Mouse (Mus musculus) embryonic facial prominence, embryonic 14.5 days (tissue): ENCODE measurements around the gene Fkbp11. TPM values are rescaled to one million over a fixed set of nuclear protein-coding genes. Genes with fewer than 3 reads are reported as not detected.

Experiments
- ATAC-seq: fragments of 200-750 bp; cut with Nextera tagmentation; 2 replicates; pipeline ENCODE4 v1.8.0; 2017; ENCODE audit warnings: low read depth, moderate number of reproducible peaks, moderate TSS enrichment
- DNase-seq: peaks from one replicate; pipeline ENCODE4 v3.0.0-alpha.2; 2015; ENCODE audit warnings: low spot score
- H3K27ac ChIP-seq: fragments of 300-500 bp; sonication (generic); replicated peaks from 2 replicates; pipeline ENCODE4 v1.5.1; 2014; ENCODE audit warnings: low read depth, mild to moderate bottlenecking, low read length, moderate library complexity
- H3K27me3 ChIP-seq: fragments of 300-500 bp; sonication (generic); replicated peaks from 2 replicates; pipeline ENCODE4 v1.6.1; 2014; ENCODE audit warnings: low read length; ENCODE audit not compliant: control insufficient read depth, insufficient read depth
- H3K36me3 ChIP-seq: fragments of 300-500 bp; sonication (generic); 2 replicates; pipeline ENCODE4 v1.6.1; 2014; ENCODE audit warnings: low read length, mixed read lengths; ENCODE audit not compliant: control insufficient read depth, insufficient read depth
- H3K4me1 ChIP-seq: fragments of 300-500 bp; sonication (generic); 2 replicates; pipeline ENCODE4 v1.6.1; 2014; ENCODE audit warnings: antibody characterized with exemption, low read length; ENCODE audit not compliant: control insufficient read depth, insufficient read depth
- H3K4me2 ChIP-seq: fragments of 300-500 bp; sonication (generic); 2 replicates; pipeline ENCODE4 v1.6.1; 2014; ENCODE audit warnings: low read depth, mild to moderate bottlenecking, low read length, moderate library complexity, mixed read lengths
- H3K4me3 ChIP-seq: fragments of 300-500 bp; sonication (generic); 2 replicates; pipeline ENCODE4 v1.5.1; 2014; ENCODE audit warnings: low read depth, mild to moderate bottlenecking, low read length
- H3K9ac ChIP-seq: fragments of 300-500 bp; sonication (generic); 2 replicates; pipeline ENCODE4 v1.6.1; 2014; ENCODE audit warnings: low read depth, mild to moderate bottlenecking, low read length, moderate library complexity, mixed read lengths
- H3K9me3 ChIP-seq: fragments of 300-500 bp; sonication (generic); 2 replicates; pipeline ENCODE4 v1.6.1; 2016; ENCODE audit warnings: low read length; ENCODE audit not compliant: control insufficient read depth
- WGBS: fragments of 180-500 bp; shearing (Covaris S2); extraction: QIAGEN DNeasy Blood & Tissue Kit; methylation state at CpG from one replicate; pipeline ENCODE4 v1.1.7; 2014; 5-methylcytosine and 5-hydroxymethylcytosine counted together
- polyA plus RNA-seq: library from polyadenylated mRNA; unstranded; fragments of >200 nt; fragmentation: Nextera tagmentation; extraction: Ambion mirVana; gene quantifications from 2 replicates; pipeline ENCODE4 v1.2.1, GENCODE M21; 2014

The Fkbp11 gene
- polyA plus RNA-seq, 1 experiment from 2014 or later, result 108 TPM

- DNase-seq (no peak), ATAC-seq (no peak)
- 7% methylated on average over 12 of the region's 12 CpGs for WGBS
- Histone ChIP-seq H3K9ac (no peak overlapping the region), H3K36me3 (no peaks in the 10 kb centered on the region), H3K4me1 (peaks cover 5% of the 10 kb centered on the region), H3K4me3 (peak overlapping the region; percentile 36), H3K27ac (no peak overlapping the region), H3K9me3 (no peaks in the 10 kb centered on the region), H3K27me3 (peaks cover 63% of the 10 kb centered on the region), H3K4me2 (peak overlapping the region; percentile 58)
Measured at GRCm38 (mm10) chr15:98771813-98772425, 43.9 kb upstream of the Fkbp11 start.

DNA sequence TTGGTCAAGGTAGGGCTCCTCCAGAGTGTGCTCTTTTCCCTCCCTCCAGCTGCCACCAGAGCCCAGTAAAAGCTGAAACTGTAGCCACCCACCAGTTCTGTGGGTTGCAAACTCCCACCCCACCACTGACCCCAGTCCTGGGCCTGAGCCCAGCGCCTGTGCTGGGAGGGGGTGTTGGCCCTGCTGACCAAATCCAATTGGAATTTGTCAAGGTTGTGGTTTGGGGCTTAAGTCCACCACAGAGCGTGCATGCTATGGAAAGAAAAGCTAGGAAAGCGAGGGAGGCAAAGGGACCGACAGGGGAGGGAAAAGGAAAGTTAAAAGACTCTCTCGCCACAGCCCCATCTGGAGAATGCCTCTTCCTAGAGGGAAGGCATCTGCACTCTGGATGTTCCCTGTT lies 40.3 kb upstream of the Fkbp11 start:
- peak; percentile 58; the same call in 1 of the 2 replicates for ATAC-seq
- WGBS, result 29% methylated on average over 5 of the region's 5 CpGs
- no peaks in the 10 kb centered on the region for H3K9me3 ChIP-seq
- peaks cover 11% of the 10 kb centered on the region for H3K4me1 ChIP-seq
- peaks cover 26% of the 10 kb centered on the region for H3K27me3 ChIP-seq
- DNase-seq, result peak; percentile 74
- no peak overlapping the region for H3K4me2 ChIP-seq
- no peak overlapping the region for H3K4me3 ChIP-seq
- H3K9ac ChIP-seq, result no peak overlapping the region
- no peak overlapping the region for H3K27ac ChIP-seq
- no peaks in the 10 kb centered on the region for H3K36me3 ChIP-seq

DNA sequence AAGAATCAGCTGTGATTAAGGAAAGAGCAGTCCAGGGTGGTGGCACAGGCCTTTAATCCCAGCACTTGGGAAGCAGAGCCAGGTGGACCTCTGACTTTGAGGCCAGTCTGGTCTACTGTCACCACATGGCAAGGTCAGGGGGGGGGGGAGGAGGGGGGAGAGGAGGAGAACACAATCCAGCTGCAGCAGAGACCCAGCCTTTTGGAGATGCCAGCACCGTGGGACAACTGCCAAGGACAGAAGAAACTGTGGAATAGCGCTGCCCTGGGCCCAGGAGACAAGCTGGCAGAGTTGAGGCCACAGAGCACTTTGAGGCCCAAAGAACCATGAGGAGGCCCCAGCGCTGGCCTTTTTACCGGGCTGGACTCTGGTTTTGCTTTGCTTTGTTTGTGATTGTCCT lies 37.9 kb upstream of the Fkbp11 start:
- WGBS, result 64% methylated on average over 4 of the region's 4 CpGs
- H3K9ac ChIP-seq, result no peak overlapping the region
- no peak overlapping the region for H3K27ac ChIP-seq
- no peak for DNase-seq
- H3K4me1 ChIP-seq, result peaks cover 12% of the 10 kb centered on the region
- ATAC-seq, result no peak
- H3K36me3 ChIP-seq, result peaks cover 1% of the 10 kb centered on the region; the same call in 1 of the 2 replicates
- no peak overlapping the region for H3K4me2 ChIP-seq
- H3K4me3 ChIP-seq, result no peak overlapping the region
- peaks cover 3% of the 10 kb centered on the region; the same call in 1 of the 2 replicates for H3K27me3 ChIP-seq
- H3K9me3 ChIP-seq, result no peaks in the 10 kb centered on the region

DNA sequence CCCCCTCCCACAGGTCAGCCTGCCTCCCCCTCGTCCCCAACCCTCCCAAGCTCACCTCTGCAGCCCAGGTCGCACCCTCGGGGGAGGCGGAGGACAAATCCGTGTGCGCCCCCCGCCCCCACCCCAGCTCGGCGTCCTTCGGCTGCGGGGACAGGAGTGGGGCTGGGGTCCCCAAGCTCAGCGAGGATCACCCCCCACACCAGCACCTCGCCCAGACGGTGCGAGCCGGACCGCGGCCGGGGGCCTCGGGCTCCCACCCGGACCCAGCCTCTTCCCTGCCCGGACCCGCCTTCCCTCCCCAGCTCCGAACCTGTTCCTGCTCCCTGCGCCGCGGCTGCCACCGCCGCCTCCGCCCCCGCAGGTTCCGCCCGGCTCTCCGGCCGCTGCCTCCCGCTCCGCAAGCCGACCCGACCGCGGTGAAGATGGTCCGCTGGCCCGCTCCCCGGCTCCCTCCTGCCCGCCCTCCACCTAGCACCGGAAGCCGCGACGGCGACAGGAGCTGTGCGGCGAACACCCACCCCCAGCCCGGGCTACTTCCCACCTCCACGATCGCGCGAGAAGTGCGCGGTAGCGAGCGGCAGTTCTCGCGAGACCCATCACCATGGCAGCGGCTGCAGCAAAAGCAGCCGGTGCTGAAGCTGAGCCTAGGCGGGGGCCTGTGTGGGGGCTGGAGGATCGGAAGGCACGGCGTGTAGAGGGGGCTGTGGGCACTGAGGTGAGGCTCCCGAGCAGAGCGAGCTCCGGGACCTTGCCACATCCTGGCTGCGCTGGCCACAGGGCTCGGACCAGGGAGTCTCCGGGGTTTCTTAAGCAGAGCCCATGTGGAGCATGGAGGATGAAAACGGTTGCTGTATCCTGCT lies 34.9 kb upstream of the Fkbp11 start, which contains the start of gene Arf3:
Gene Arf3, minus strand, starts transcription at position 545 of the 860 bp plus-strand sequence.
- Histone ChIP-seq H3K9ac (peak within 1 kb of the TSS; percentile 91), H3K9me3 (no peaks in the 10 kb centered on the region), H3K4me1 (peaks cover 12% of the 10 kb centered on the region), H3K27ac (peak within 1 kb of the TSS; percentile 83), H3K4me2 (peak within 1 kb of the TSS; percentile 77), H3K27me3 (no peaks in the 10 kb centered on the region), H3K4me3 (peak within 1 kb of the TSS; percentile 99), H3K36me3 (peaks cover 23% of the 10 kb centered on the region)
- ATAC-seq (peak; percentile 96), DNase-seq (peak; percentile 97)
- WGBS, result under 1% methylated on average over 57 of the region's 76 CpGs

GRCm38 (mm10) chr15:98762201-98762621 lies 34.2 kb upstream of the Fkbp11 start:
- H3K36me3 ChIP-seq, result peaks cover 27% of the 10 kb centered on the region
- WGBS, result 0% methylated on average over 7 of the region's 24 CpGs
- peak; percentile 92 for DNase-seq
- no peaks in the 10 kb centered on the region for H3K9me3 ChIP-seq
- ATAC-seq, result peak; percentile 77
- H3K4me3 ChIP-seq, result peak overlapping the region; percentile 99
- H3K4me2 ChIP-seq, result peak overlapping the region; percentile 77
- no peaks in the 10 kb centered on the region for H3K27me3 ChIP-seq
- H3K9ac ChIP-seq, result peak overlapping the region; percentile 91
- peak overlapping the region; percentile 83 for H3K27ac ChIP-seq
- peaks cover 12% of the 10 kb centered on the region for H3K4me1 ChIP-seq

DNA sequence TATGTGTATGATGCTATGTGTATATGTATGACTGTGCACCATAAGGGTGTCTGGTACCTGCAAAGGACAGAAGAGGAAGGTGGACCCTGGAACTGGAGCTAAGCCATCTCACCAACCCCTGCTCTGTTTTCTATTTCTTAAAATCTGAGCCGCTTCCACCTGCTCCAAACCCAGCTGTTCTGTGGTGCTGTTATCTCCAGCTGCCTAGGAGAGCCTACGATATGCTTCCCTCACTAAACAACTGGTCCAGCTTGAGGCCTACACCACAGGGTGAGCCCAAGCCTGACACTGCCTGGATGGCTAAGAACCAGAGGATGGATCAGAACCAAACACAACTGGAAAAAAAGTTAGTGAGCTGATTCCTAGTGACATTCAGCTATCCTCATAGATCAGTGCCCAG lies 26.1 kb upstream of the Fkbp11 start:
- no peak for DNase-seq
- H3K36me3 ChIP-seq, result peaks cover 10% of the 10 kb centered on the region; the same call in 1 of the 2 replicates
- no peak overlapping the region for H3K4me3 ChIP-seq
- 85% methylated on average over 2 of the region's 2 CpGs for WGBS
- H3K27ac ChIP-seq, result no peak overlapping the region
- no peak for ATAC-seq
- no peak overlapping the region for H3K9ac ChIP-seq
- H3K27me3 ChIP-seq, result no peaks in the 10 kb centered on the region
- no peaks in the 10 kb centered on the region for H3K9me3 ChIP-seq
- no peaks in the 10 kb centered on the region for H3K4me1 ChIP-seq
- no peak overlapping the region for H3K4me2 ChIP-seq

GRCm38 (mm10) chr15:98753021-98753423 lies 25.0 kb upstream of the Fkbp11 start:
- Histone ChIP-seq H3K4me3 (no peak overlapping the region), H3K4me2 (no peak overlapping the region), H3K36me3 (peaks cover 5% of the 10 kb centered on the region; the same call in 1 of the 2 replicates), H3K27me3 (no peaks in the 10 kb centered on the region), H3K27ac (no peak overlapping the region), H3K9ac (no peak overlapping the region), H3K9me3 (no peaks in the 10 kb centered on the region), H3K4me1 (no peaks in the 10 kb centered on the region)
- 79% methylated on average over 8 of the region's 8 CpGs for WGBS
- DNase-seq (no peak), ATAC-seq (no peak)

DNA sequence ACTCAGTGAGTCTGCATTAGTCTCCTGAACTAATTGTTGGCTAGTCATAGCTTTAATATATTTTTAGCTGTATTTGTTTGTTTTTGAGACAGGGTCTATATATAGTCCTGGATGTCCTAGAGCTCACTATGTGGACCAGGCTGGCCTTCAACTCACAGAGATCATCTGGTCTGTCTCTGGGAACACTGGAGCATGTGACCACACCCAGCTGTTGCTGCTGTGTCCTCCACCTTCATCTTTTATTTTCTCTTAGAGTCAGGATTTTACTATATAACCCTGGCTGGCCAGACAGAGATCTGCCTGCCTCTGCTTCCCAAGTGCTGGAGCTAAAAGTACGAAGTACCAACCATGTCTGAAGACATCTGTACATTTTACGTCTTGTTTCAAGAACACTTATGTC lies 21.1 kb upstream of the Fkbp11 start:
- ATAC-seq (no peak), DNase-seq (no peak)
- Histone ChIP-seq H3K27ac (no peak overlapping the region), H3K27me3 (no peaks in the 10 kb centered on the region), H3K9ac (no peak overlapping the region), H3K4me2 (no peak overlapping the region), H3K9me3 (no peaks in the 10 kb centered on the region), H3K36me3 (no peaks in the 10 kb centered on the region), H3K4me1 (no peaks in the 10 kb centered on the region), H3K4me3 (no peak overlapping the region)
- WGBS, result 95% methylated on average over 2 of the region's 2 CpGs
